22 mouse cellular contexts compared by ENCODE assay signal in genomic region chr4:125420561-125421241, GRCm38 (mm10).
DNase-seq lines count a peak whose midpoint lies in the region; ATAC-seq lines count a peak whose summit lies in the region.
"Had no signal": no experiment of that assay in that cellular context is flagged by ENCODE, and none has a peak within 500 bp of the region (broad histone marks: within the 10 kb centered on the region; RNA-seq: fewer than 3 reads in every experiment).

No protein-coding gene starts in this region.

- DNase-seq in cerebellum, postnatal 36 days: peak; percentile 7 to 15
- DNase-seq in cerebellum, adult 9-11 months: no peak
- peak; percentile 45 for DNase-seq in midbrain, embryonic 11.5 days (ENCODE audit: low spot score, missing footprints)
- DNase-seq in thymus, postnatal 4 days: peak; percentile 43
- DNase-seq in right cerebral cortex, adult 18-20 months: no peak
- DNase-seq: adrenal gland, postnatal 36 days; B cell, adult 2 months; cerebellum, adult 11 months; embryo, embryonic 11 days; gastrocnemius, postnatal 10 days; heart, adult 11 months; heart, postnatal 10 days; right cerebral cortex, postnatal 14 days; spleen, adult 18-20 months had no signal

- H3K9me3 ChIP-seq in midbrain, embryonic 11.5 days (ENCODE audit: control insufficient read depth, low read length): no peaks in the 10 kb centered on the region
- H3K9me3 ChIP-seq in midbrain, embryonic 16.5 days (replicated peaks; ENCODE audit: control insufficient read depth, low read length, poor library complexity, severe bottlenecking): no peaks in the 10 kb centered on the region
- no peaks in the 10 kb centered on the region for H3K9me3 ChIP-seq in embryonic facial prominence, embryonic 15.5 days (replicated peaks)
- H3K9me3 ChIP-seq: forebrain, embryonic 15.5 days; heart, embryonic 12.5 days; limb, embryonic 15.5 days had no signal

- ATAC-seq in midbrain, embryonic 11.5 days (ENCODE audit: low FRiP score): no peak
- no peak for ATAC-seq in midbrain, embryonic 16.5 days
- 0 out of 2 replicates have a peak, but pooled peaks have one; percentile 27 for ATAC-seq in embryonic facial prominence, embryonic 15.5 days (ENCODE audit: insufficient number of reproducible peaks, low FRiP score, low TSS enrichment, low read depth)
- ATAC-seq: forebrain, embryonic 15.5 days; intestine, embryonic 16.5 days had no signal

- H3K4me3 ChIP-seq in midbrain, embryonic 11.5 days (ENCODE audit: low read depth, low read length): no peak overlapping the region
- no peak overlapping the region for H3K4me3 ChIP-seq in midbrain, embryonic 16.5 days (ENCODE audit: low read depth, low read length)
- no peak overlapping the region for H3K4me3 ChIP-seq in embryonic facial prominence, embryonic 15.5 days (replicated peaks)
- H3K4me3 ChIP-seq: forebrain, embryonic 15.5 days; heart, embryonic 12.5 days; limb, embryonic 15.5 days had no signal

- no peak overlapping the region for H3K4me2 ChIP-seq in midbrain, embryonic 11.5 days
- no peak overlapping the region for H3K4me2 ChIP-seq in midbrain, embryonic 16.5 days (ENCODE audit: low read length)
- no peak overlapping the region for H3K4me2 ChIP-seq in embryonic facial prominence, embryonic 15.5 days (replicated peaks)
- H3K4me2 ChIP-seq: forebrain, embryonic 15.5 days; heart, embryonic 12.5 days; limb, embryonic 15.5 days had no signal

- H3K9ac ChIP-seq in midbrain, embryonic 11.5 days (ENCODE audit: low read length): no peak overlapping the region
- no peak overlapping the region for H3K9ac ChIP-seq in midbrain, embryonic 16.5 days (ENCODE audit: low read depth, low read length)
- no peak overlapping the region for H3K9ac ChIP-seq in embryonic facial prominence, embryonic 15.5 days
- H3K9ac ChIP-seq: forebrain, embryonic 15.5 days; heart, embryonic 12.5 days; limb, embryonic 15.5 days had no signal

- H3K27me3 ChIP-seq in midbrain, embryonic 11.5 days (ENCODE audit: control insufficient read depth, insufficient read depth, low read length): 0 out of 2 replicates have a peak, but pooled peaks cover 2% of the 10 kb centered on the region
- H3K27me3 ChIP-seq in midbrain, embryonic 16.5 days (ENCODE audit: control insufficient read depth, insufficient read depth, low read depth, low read length): no peaks in the 10 kb centered on the region
- H3K27me3 ChIP-seq in embryonic facial prominence, embryonic 15.5 days: no peaks in the 10 kb centered on the region
- H3K27me3 ChIP-seq: forebrain, embryonic 15.5 days had no signal

- no peak overlapping the region for H3K27ac ChIP-seq in midbrain, embryonic 11.5 days (ENCODE audit: low read depth, low read length)
- H3K27ac ChIP-seq in midbrain, embryonic 16.5 days (ENCODE audit: low read length): no peak overlapping the region
- no peak overlapping the region for H3K27ac ChIP-seq in embryonic facial prominence, embryonic 15.5 days (replicated peaks)
- H3K27ac ChIP-seq: forebrain, embryonic 15.5 days; hindbrain, postnatal 0 days; limb, embryonic 15.5 days; macrophage had no signal

- H3K4me1 ChIP-seq in midbrain, embryonic 11.5 days (ENCODE audit: control insufficient read depth, insufficient read depth, low read length): no peaks in the 10 kb centered on the region; the same call in 1 of the 2 replicates
- no peaks in the 10 kb centered on the region; the same call in 1 of the 2 replicates for H3K4me1 ChIP-seq in midbrain, embryonic 16.5 days (ENCODE audit: control insufficient read depth, insufficient read depth, low read length)
- no peaks in the 10 kb centered on the region for H3K4me1 ChIP-seq in embryonic facial prominence, embryonic 15.5 days
- H3K4me1 ChIP-seq: heart, embryonic 12.5 days; limb, embryonic 15.5 days had no signal

- H3K36me3 ChIP-seq in midbrain, embryonic 11.5 days (ENCODE audit: control insufficient read depth, insufficient read depth, low read length): no peaks in the 10 kb centered on the region
- no peaks in the 10 kb centered on the region for H3K36me3 ChIP-seq in midbrain, embryonic 16.5 days (ENCODE audit: control insufficient read depth, insufficient read depth, low read length)
- no peaks in the 10 kb centered on the region for H3K36me3 ChIP-seq in embryonic facial prominence, embryonic 15.5 days
- H3K36me3 ChIP-seq: forebrain, embryonic 15.5 days; heart, embryonic 12.5 days; limb, embryonic 15.5 days had no signal

- WGBS in midbrain, embryonic 11.5 days: 45% methylated on average over 5 of the region's 5 CpGs
- WGBS in midbrain, embryonic 16.5 days: 39% methylated on average over 5 of the region's 5 CpGs
- 26% methylated on average over 5 of the region's 5 CpGs for WGBS in embryonic facial prominence, embryonic 15.5 days

Comparison
In these comparisons a context has a peak if more than half of its experiments do, and no peak if none do; other contexts are left out.
1. DNase-seq: peak in cerebellum, postnatal 36 days (2 of 2), midbrain, embryonic 11.5 days (single experiment) and thymus, postnatal 4 days (single experiment); none in cerebellum, adult 9-11 months (single experiment) and right cerebral cortex, adult 18-20 months (single experiment).